Mouse (Mus musculus): ENCODE results near the gene Cct2. TPM values are rescaled to one million over a fixed set of nuclear protein-coding genes. Genes with fewer than 3 reads are reported as not detected.

The Cct2 gene
- polyA plus RNA-seq, 1 experiment from 2014 or later, result 337 TPM

DNA sequence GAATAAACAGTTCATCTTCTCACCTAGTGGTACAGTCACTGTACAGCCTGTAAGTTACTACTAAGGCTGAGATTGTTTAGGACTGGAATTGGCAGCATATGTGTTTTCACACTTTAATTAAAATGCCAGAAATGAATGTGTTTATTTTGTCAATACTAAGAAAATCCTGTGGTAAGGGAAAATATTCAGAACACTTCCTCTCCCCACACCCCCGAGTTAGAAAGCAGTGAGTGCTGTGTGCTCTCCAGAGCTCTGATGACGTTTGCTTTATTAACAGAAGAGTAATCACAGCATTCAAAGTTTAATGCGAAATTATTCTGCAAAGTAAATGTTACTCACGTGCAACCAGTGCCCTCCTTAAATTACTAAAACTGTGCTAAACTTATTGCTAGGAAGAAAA is 26.0 kb upstream of the Cct2 start:
- 82% methylated on average over 4 of the region's 4 CpGs for WGBS

DNA sequence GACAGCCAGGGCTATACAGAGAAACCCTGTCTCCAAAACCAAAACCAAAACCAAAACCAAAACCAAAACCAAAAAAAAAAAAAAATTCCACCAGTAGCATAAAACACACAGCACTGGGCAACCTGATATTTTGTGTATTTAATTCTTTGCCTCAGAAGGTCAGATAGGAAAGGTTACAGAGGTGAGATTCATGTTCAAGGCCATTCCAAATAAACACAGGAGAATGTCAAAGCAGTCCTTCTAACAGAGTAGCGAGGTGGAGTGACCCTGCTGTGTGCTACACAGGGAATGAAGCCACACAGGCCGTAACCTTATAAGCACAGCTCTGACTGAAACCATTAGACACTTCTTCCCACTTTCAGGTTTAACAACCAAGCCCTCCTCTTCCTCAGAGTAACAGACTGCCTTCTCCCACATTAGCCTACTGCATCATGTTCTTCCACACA is 18.3 kb upstream of the Cct2 start:
- no peak overlapping the region for H3K27ac ChIP-seq
- no peak overlapping the region for H3K4me3 ChIP-seq
- no peaks in the 10 kb centered on the region for H3K4me1 ChIP-seq
- WGBS, result 87% methylated on average over 2 of the region's 2 CpGs
- H3K9me3 ChIP-seq, result no peaks in the 10 kb centered on the region
- no peaks in the 10 kb centered on the region for H3K27me3 ChIP-seq (ENCODE audit: poor library complexity, severe bottlenecking)
- H3K36me3 ChIP-seq (replicated peaks), result peaks cover 74% of the 10 kb centered on the region
- no peak for DNase-seq (ENCODE audit: extremely low spot score, low spot score)

More for the DNA sequence above, 26.0 kb upstream of the Cct2 start:
- Histone ChIP-seq H3K9me3 (no peaks in the 10 kb centered on the region), H3K36me3 (replicated peaks) (peaks cover 37% of the 10 kb centered on the region), H3K4me1 (peaks cover 10% of the 10 kb centered on the region), H3K4me3 (no peak overlapping the region), H3K27ac (no peak overlapping the region), H3K27me3 (ENCODE audit: poor library complexity, severe bottlenecking) (no peaks in the 10 kb centered on the region)
- DNase-seq (ENCODE audit: extremely low spot score, low spot score), result no peak

DNA sequence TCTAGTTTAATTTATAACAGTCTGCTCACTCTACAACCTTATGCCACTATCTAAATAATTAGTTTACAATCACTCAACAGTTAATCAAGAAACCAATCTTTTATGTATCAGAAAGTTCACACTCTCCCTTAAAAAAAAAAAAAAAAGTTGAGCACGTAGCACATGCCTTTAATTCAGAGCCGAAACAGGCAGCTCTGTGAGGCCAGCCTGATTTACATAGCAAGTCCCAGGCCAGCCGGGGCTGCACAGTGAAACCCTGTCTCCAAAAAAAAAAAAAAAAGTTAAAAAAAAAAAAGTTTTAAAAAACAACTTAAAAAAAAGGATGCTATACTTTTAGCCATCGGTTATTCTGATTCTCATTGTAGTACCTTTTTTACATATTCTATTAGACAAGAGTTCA is 17.7 kb upstream of the Cct2 start:
- Histone ChIP-seq H3K27ac (no peak overlapping the region), H3K4me3 (no peak overlapping the region), H3K4me1 (no peaks in the 10 kb centered on the region), H3K36me3 (replicated peaks) (peaks cover 76% of the 10 kb centered on the region), H3K9me3 (no peaks in the 10 kb centered on the region), H3K27me3 (ENCODE audit: poor library complexity, severe bottlenecking) (no peaks in the 10 kb centered on the region)
- DNase-seq (ENCODE audit: extremely low spot score, low spot score), result no peak
- 86% methylated on average over 4 of the region's 4 CpGs for WGBS

GRCm38 (mm10) chr10:117078284-117078683 is 14.7 kb upstream of the Cct2 start:
- Histone ChIP-seq H3K9me3 (no peaks in the 10 kb centered on the region), H3K4me1 (no peaks in the 10 kb centered on the region), H3K27me3 (ENCODE audit: poor library complexity, severe bottlenecking) (no peaks in the 10 kb centered on the region), H3K36me3 (replicated peaks) (peaks cover 80% of the 10 kb centered on the region), H3K4me3 (no peak overlapping the region), H3K27ac (no peak overlapping the region)
- DNase-seq (ENCODE audit: extremely low spot score, low spot score), result no peak
- WGBS, result 82% methylated on average over 6 of the region's 6 CpGs

DNA sequence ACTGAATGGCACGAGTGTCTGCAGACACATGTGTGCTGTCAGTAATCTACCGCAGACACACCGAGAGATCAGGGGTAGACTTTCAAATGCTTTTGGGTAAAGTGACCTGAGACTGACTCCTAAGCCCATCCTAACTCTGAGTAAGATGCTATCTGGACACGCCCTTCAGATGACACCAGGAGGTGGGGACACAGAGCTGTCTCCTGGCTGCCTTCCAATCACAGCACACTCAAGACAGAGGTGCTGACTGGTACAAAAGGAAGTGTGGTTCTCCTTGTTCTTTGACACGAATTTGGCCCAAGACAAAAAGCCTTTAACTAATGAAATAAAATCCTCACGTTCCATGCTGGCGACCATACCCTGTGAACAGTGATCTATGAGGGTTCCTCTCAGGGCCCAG is 9.6 kb upstream of the Cct2 start:
- Histone ChIP-seq H3K9me3 (no peaks in the 10 kb centered on the region), H3K36me3 (replicated peaks) (peaks cover 82% of the 10 kb centered on the region), H3K27me3 (ENCODE audit: poor library complexity, severe bottlenecking) (no peaks in the 10 kb centered on the region), H3K27ac (no peak overlapping the region), H3K4me1 (no peaks in the 10 kb centered on the region), H3K4me3 (no peak overlapping the region)
- 90% methylated on average over 7 of the region's 7 CpGs for WGBS
- no peak for DNase-seq (ENCODE audit: extremely low spot score, low spot score)

- no peak overlapping the region for H3K27ac ChIP-seq
- no peaks in the 10 kb centered on the region for H3K27me3 ChIP-seq (ENCODE audit: poor library complexity, severe bottlenecking)
- H3K36me3 ChIP-seq (replicated peaks), result peaks cover 73% of the 10 kb centered on the region
- H3K4me1 ChIP-seq, result no peaks in the 10 kb centered on the region
- no peak overlapping the region for H3K4me3 ChIP-seq
- no peak for DNase-seq (ENCODE audit: extremely low spot score, low spot score)
- 95% methylated on average over 18 of the region's 18 CpGs for WGBS
- no peaks in the 10 kb centered on the region for H3K9me3 ChIP-seq
Measured at GRCm38 (mm10) chr10:117072191-117072888, 8.7 kb upstream of the Cct2 start.

DNA sequence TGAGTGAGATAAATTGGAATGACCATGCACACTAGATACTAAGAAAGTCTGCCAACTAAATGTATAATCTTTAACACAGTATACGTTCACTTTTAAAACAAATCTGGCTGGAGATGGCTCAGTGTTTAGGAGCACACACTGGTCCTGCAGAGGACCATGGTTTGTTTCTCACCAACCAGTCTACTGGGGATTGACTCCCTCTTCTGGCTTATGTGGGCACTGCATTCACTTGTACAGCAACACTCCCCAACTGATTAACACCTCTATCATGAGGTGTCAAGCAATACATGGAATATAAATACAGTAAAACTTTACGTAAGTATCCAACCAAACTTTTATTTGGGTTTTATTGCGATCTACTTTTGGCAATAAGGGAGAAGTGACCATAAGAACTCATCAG is 5.5 kb upstream of the Cct2 start:
- DNase-seq (ENCODE audit: extremely low spot score, low spot score), result no peak
- 94% methylated on average over 3 of the region's 3 CpGs for WGBS
- H3K9me3 ChIP-seq, result no peaks in the 10 kb centered on the region
- H3K27ac ChIP-seq, result no peak overlapping the region
- no peak overlapping the region for H3K4me3 ChIP-seq
- peaks cover 49% of the 10 kb centered on the region for H3K36me3 ChIP-seq (replicated peaks)
- H3K27me3 ChIP-seq (ENCODE audit: poor library complexity, severe bottlenecking), result no peaks in the 10 kb centered on the region
- no peaks in the 10 kb centered on the region for H3K4me1 ChIP-seq

DNA sequence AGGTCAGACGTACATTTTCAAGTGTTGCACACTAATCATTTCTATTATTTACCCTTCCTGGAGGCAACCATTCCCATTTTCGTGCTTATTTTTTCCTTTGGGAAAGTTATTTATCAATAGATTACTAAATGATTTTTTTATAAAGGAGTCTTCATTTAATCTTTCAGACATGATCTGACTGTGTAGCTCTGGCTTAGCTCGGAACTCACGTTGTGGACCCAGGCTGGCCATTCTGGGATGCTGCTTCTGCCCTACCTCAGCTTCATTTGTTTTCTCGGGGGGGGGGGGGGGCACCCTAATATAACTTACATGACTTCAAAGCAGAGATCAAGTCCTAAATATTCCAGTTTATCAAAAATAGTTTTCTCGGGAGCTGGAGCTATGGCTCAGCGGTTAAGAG is 462 bp upstream of the Cct2 start:
- H3K36me3 ChIP-seq (replicated peaks), result peaks cover 35% of the 10 kb centered on the region
- peak overlapping the region; percentile 97 for H3K4me3 ChIP-seq
- no peaks in the 10 kb centered on the region for H3K9me3 ChIP-seq
- no peak for DNase-seq (ENCODE audit: extremely low spot score, low spot score)
- H3K4me1 ChIP-seq, result peaks cover 17% of the 10 kb centered on the region
- 9% methylated on average over 7 of the region's 7 CpGs for WGBS
- H3K27me3 ChIP-seq (ENCODE audit: poor library complexity, severe bottlenecking), result no peaks in the 10 kb centered on the region
- H3K27ac ChIP-seq, result peak overlapping the region; percentile 97

GRCm38 (mm10) chr10:117062894-117063253 is 740 bp downstream of the Cct2 start:
- Histone ChIP-seq H3K4me3 (peak overlapping the region; percentile 97), H3K4me1 (peaks cover 24% of the 10 kb centered on the region), H3K27me3 (ENCODE audit: poor library complexity, severe bottlenecking) (no peaks in the 10 kb centered on the region), H3K36me3 (replicated peaks) (peaks cover 46% of the 10 kb centered on the region), H3K27ac (peak overlapping the region; percentile 97), H3K9me3 (no peaks in the 10 kb centered on the region)
- DNase-seq (ENCODE audit: extremely low spot score, low spot score), result no peak
- whole genome bisulfite sequencing, result 4% methylated on average over 15 of the region's 15 CpGs

DNA sequence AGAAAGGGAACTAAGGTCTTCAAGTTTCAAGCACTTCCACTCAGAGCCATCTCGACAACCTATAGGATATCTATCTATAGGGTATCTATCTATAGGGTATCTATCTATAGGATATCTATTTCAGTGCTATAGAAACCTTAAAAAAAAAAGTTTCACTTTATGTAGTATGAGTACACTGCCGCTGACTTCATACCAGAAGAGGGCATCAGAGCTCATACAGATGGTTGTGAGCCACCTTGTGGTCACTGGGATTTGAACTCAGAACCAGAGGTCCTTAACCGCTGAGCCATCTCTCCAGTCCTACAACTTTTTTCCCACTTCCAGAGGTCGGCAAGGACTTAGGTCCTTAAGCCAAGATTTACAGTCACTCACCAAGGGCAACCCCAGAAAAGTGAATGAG is 7.9 kb downstream of the Cct2 start:
- H3K9me3 ChIP-seq, result no peaks in the 10 kb centered on the region
- peaks cover 13% of the 10 kb centered on the region for H3K4me1 ChIP-seq
- peaks cover 100% of the 10 kb centered on the region for H3K36me3 ChIP-seq (replicated peaks)
- no peak overlapping the region for H3K27ac ChIP-seq
- no peaks in the 10 kb centered on the region for H3K27me3 ChIP-seq (ENCODE audit: poor library complexity, severe bottlenecking)
- WGBS, result 91% methylated on average over 4 of the region's 4 CpGs
- no peak for DNase-seq (ENCODE audit: extremely low spot score, low spot score)
- no peak overlapping the region for H3K4me3 ChIP-seq

DNA sequence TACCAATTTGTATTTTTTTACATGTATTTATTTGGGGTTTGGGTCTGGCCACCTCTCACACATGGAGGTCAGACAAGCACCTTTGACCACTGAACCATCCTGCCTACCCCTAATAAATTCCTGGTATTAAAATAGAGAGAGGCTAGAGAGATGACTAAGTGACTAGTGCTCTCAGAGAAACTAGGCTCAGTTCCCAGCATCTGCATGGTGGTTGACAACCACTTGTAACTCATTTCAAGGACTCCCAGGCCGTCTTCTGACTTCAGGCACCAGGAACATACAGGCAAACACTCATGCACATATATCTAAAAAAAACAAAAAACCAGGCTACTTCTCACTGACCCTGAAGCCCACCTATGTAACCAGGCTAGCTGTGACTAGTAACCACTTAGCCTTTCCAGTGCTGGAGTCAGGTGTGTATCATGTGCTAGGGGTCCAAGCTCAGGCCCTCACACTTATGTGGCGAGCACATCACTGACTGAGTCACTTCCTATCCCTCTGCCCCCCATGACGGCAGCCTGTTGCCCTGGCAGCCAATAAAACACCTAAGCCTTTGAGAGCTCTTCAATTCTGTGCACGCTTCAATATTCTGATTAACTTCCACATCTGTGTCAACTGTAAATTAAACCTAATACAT is 13.5 kb downstream of the Cct2 start:
- peaks cover 19% of the 10 kb centered on the region for H3K4me1 ChIP-seq
- DNase-seq (ENCODE audit: extremely low spot score, low spot score), result no peak
- H3K36me3 ChIP-seq (replicated peaks), result peaks cover 72% of the 10 kb centered on the region
- H3K27me3 ChIP-seq (ENCODE audit: poor library complexity, severe bottlenecking), result peaks cover 12% of the 10 kb centered on the region
- no peak overlapping the region for H3K27ac ChIP-seq
- no peak overlapping the region for H3K4me3 ChIP-seq
- 89% methylated on average over 4 of the region's 4 CpGs for WGBS
- no peaks in the 10 kb centered on the region for H3K9me3 ChIP-seq

DNA sequence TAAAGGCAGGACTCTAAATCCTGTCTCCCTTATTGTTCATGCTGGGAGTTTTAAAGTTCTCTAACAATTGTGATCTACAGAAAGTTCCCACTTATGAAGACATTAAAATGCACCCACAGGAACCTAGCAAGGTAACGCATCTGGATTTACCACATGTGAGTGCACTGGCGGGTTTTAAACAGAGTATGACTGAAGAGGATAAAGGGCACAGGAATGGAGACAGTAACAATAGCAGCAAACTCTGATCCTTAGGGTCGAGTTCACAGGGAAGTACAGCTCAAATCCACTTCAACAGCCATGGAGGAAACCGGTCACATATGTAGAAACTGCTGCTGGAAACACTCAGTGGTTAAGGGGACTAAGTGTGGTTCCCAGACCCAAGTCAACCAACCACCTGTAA is 14.4 kb downstream of the Cct2 start:
- WGBS, result 84% methylated on average over 4 of the region's 4 CpGs

GRCm38 (mm10) chr10:117045175-117046056 is 18.2 kb downstream of the Cct2 start, which contains the start of gene Lrrc10:
Gene Lrrc10 (plus strand): TSS chr10:117045341.
- no peak within 1 kb of the TSS; the same call in 1 of the 2 replicates for H3K27ac ChIP-seq
- WGBS, result 51% methylated on average over 40 of the region's 40 CpGs

More for the DNA sequence above, 14.4 kb downstream of the Cct2 start:
- no peak overlapping the region for H3K27ac ChIP-seq
- H3K27me3 ChIP-seq (ENCODE audit: poor library complexity, severe bottlenecking), result peaks cover 14% of the 10 kb centered on the region
- H3K4me1 ChIP-seq, result peaks cover 22% of the 10 kb centered on the region
- H3K9me3 ChIP-seq, result no peaks in the 10 kb centered on the region
- no peak for DNase-seq (ENCODE audit: extremely low spot score, low spot score)
- peaks cover 63% of the 10 kb centered on the region for H3K36me3 ChIP-seq (replicated peaks)
- no peak overlapping the region for H3K4me3 ChIP-seq

More at GRCm38 (mm10) chr10:117045175-117046056, 18.2 kb downstream of the Cct2 start, which contains the start of gene Lrrc10:
- H3K4me1 ChIP-seq, result peaks cover 27% of the 10 kb centered on the region
- peaks cover 17% of the 10 kb centered on the region for H3K27me3 ChIP-seq (ENCODE audit: poor library complexity, severe bottlenecking)
- no peaks in the 10 kb centered on the region for H3K9me3 ChIP-seq
- peaks cover 25% of the 10 kb centered on the region for H3K36me3 ChIP-seq (replicated peaks)
- no peak for DNase-seq (ENCODE audit: extremely low spot score, low spot score)
- no peak within 1 kb of the TSS for H3K4me3 ChIP-seq
